Mouse (Mus musculus) heart, embryonic 11.5 days (tissue): ENCODE data around the gene Gm45623. TPM values are rescaled to one million over a fixed set of nuclear protein-coding genes. Genes with fewer than 3 reads are reported as not detected.

Source experiments
- ATAC-seq: fragments of 200-750 bp; cut with Nextera tagmentation; replicated peaks from 2 replicates; pipeline ENCODE4 v1.8.0; 2017; ENCODE audit warnings: moderate library complexity; ENCODE audit not compliant: insufficient number of reproducible peaks, low FRiP score, low TSS enrichment
- H3K27ac ChIP-seq: fragments of 300-500 bp; sonication (generic); 2 replicates; pipeline ENCODE4 v1.5.1; 2014; ENCODE audit warnings: mild to moderate bottlenecking, low read depth, low read length
- H3K27me3 ChIP-seq: fragments of 300-500 bp; sonication (generic); 2 replicates; pipeline ENCODE4 v1.6.1; 2014; ENCODE audit warnings: mild to moderate bottlenecking, low read length, mixed read lengths; ENCODE audit not compliant: control insufficient read depth, insufficient read depth
- H3K36me3 ChIP-seq: fragments of 300-500 bp; sonication (generic); 2 replicates; pipeline ENCODE4 v1.6.1; 2014; ENCODE audit warnings: mild to moderate bottlenecking, low read length, moderate library complexity, mixed read lengths; ENCODE audit not compliant: control insufficient read depth, insufficient read depth
- H3K4me1 ChIP-seq: fragments of 300-500 bp; sonication (generic); 2 replicates; pipeline ENCODE4 v1.6.1; 2014; ENCODE audit warnings: low read length; ENCODE audit not compliant: control insufficient read depth, insufficient read depth
- H3K4me2 ChIP-seq: fragments of 300-500 bp; sonication (generic); 2 replicates; pipeline ENCODE4 v1.6.1; 2014; ENCODE audit warnings: mild to moderate bottlenecking, moderate library complexity
- H3K4me3 ChIP-seq: fragments of 300-500 bp; sonication (generic); 2 replicates; pipeline ENCODE4 v1.5.1; 2014; ENCODE audit warnings: low read depth, low read length
- H3K9ac ChIP-seq: fragments of 300-500 bp; sonication (generic); 2 replicates; pipeline ENCODE4 v1.6.1; 2014; ENCODE audit warnings: mild to moderate bottlenecking, low read depth, low read length, moderate library complexity
- H3K9me3 ChIP-seq: fragments of 300-500 bp; sonication (generic); replicated peaks from 2 replicates; pipeline ENCODE4 v1.6.1; 2016; ENCODE audit warnings: low read length; ENCODE audit not compliant: control insufficient read depth
- WGBS: fragments of 180-500 bp; shearing (Covaris S2); extraction: QIAGEN DNeasy Blood & Tissue Kit; methylation state at CpG from one replicate; pipeline ENCODE4 v1.1.7; 2014; ENCODE audit not compliant: insufficient replicate concordance; 5-methylcytosine and 5-hydroxymethylcytosine counted together
- polyA plus RNA-seq: library from polyadenylated mRNA; unstranded; fragments of >200 nt; fragmentation: Nextera tagmentation; extraction: Ambion mirVana; gene quantifications from 2 replicates; pipeline ENCODE4 v1.2.1, GENCODE M21; 2014

Gm45623 gene
- polyA plus RNA-seq, 1 experiment from 2014 or later: 0.84 TPM

- no peak for ATAC-seq
- H3K9me3 ChIP-seq: no peaks in the 10 kb centered on the region
- peaks cover 11% of the 10 kb centered on the region for H3K27me3 ChIP-seq
- peak overlapping the region; percentile 3; the same call in 1 of the 2 replicates for H3K4me3 ChIP-seq
- peak overlapping the region; percentile 56; the same call in 1 of the 2 replicates for H3K9ac ChIP-seq
- peak overlapping the region; percentile 59 for H3K4me2 ChIP-seq
- H3K27ac ChIP-seq: peak overlapping the region; percentile 29; the same call in 1 of the 2 replicates
- H3K36me3 ChIP-seq: no peaks in the 10 kb centered on the region
- WGBS: 29% methylated on average over 25 of the region's 25 CpGs
- peaks cover 26% of the 10 kb centered on the region for H3K4me1 ChIP-seq
Observed at GRCm38 (mm10) chr13:56765284-56766032, 11.8 kb upstream of the Gm45623 start.

DNA sequence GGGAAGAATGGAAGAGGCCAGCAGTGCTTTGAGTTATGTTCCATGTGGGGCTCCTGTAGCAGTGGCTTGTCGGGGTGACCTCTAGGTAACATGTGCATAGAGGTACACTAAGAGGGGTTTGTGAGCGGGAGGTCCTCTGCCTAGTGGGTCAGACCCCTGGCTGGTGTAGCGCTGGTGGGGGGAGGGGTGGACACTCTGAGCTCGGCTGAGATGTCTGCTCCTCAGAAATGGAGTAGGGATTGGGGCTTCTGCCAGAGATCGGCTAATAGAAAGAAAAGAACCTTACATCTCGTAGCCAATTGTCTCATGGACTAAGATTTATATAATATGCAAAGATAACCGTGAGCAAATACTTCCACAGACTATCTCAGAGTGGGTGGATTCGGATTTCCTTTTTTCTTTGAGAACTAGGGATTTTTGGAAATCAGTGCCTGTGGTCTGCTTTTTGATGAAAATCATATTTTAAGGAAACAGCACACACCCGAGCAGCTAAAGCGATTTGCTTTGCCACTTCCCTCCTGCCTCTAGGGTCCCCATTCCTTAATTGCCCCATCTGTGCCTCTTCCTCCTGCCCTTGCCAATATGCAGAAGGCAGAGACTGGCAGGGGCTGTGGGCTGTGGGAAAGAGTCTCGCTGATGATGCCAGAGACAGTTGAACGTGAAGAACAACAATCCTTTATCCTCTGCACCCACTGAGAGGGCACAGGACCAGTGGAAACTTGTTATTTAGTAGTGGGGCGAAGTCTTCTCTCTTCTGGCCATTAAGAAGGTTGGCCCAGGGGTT, 9.0 kb upstream of the Gm45623 start:
- H3K36me3 ChIP-seq: no peaks in the 10 kb centered on the region

GRCm38 (mm10) chr13:56758492-56758891, 4.9 kb upstream of the Gm45623 start:
- Histone ChIP-seq H3K9me3 (no peaks in the 10 kb centered on the region), H3K9ac (no peak overlapping the region), H3K27ac (no peak overlapping the region), H3K4me2 (no peak overlapping the region), H3K27me3 (peaks cover 33% of the 10 kb centered on the region), H3K4me1 (no peaks in the 10 kb centered on the region; the same call in 1 of the 2 replicates), H3K36me3 (no peaks in the 10 kb centered on the region), H3K4me3 (no peak overlapping the region)
- WGBS: 29% methylated on average over 6 of the region's 6 CpGs
- ATAC-seq: no peak

More for the DNA sequence above, 9.0 kb upstream of the Gm45623 start:
- no peak overlapping the region for H3K27ac ChIP-seq
- H3K9ac ChIP-seq: no peak overlapping the region
- H3K27me3 ChIP-seq: peaks cover 11% of the 10 kb centered on the region
- H3K9me3 ChIP-seq: no peaks in the 10 kb centered on the region
- 31% methylated on average over 13 of the region's 13 CpGs for WGBS
- H3K4me1 ChIP-seq: peaks cover 18% of the 10 kb centered on the region
- no peak overlapping the region for H3K4me3 ChIP-seq
- 0 out of 2 replicates have a peak overlapping the region, but pooled peaks have one; percentile 6 for H3K4me2 ChIP-seq
- no peak for ATAC-seq

- Histone ChIP-seq H3K36me3 (no peaks in the 10 kb centered on the region), H3K9me3 (no peaks in the 10 kb centered on the region), H3K9ac (no peak overlapping the region), H3K4me2 (no peak overlapping the region), H3K27ac (no peak overlapping the region), H3K27me3 (peaks cover 42% of the 10 kb centered on the region), H3K4me3 (no peak overlapping the region), H3K4me1 (peaks cover 12% of the 10 kb centered on the region)
- ATAC-seq: no peak
- 51% methylated on average over 12 of the region's 12 CpGs for WGBS
Observed at GRCm38 (mm10) chr13:56757201-56757600, 3.6 kb upstream of the Gm45623 start.

DNA sequence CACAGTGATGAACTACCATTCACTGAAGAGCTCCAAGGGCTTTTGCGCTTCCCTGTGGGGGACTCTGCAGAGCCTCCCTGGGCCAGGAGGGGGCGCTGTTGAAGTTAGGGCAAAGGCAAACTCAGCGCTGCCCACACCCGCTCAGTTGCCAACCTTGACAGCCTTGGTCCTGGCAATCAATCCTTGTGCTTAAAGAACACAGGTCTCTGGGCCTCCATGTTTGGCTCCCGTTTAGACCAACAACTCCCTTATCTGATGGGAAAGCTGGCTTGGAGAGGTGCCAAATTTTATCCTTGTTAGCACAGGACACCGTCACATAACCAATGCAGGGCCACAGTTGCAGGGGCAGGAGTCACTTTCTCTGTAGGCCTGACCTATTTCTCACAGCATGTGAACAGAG, 2.2 kb upstream of the Gm45623 start:
- 53% methylated on average over 6 of the region's 6 CpGs for WGBS
- no peak overlapping the region for H3K4me2 ChIP-seq
- no peak overlapping the region for H3K4me3 ChIP-seq
- no peak overlapping the region for H3K9ac ChIP-seq
- peaks cover 50% of the 10 kb centered on the region for H3K27me3 ChIP-seq
- no peaks in the 10 kb centered on the region for H3K36me3 ChIP-seq
- no peak overlapping the region for H3K27ac ChIP-seq
- H3K9me3 ChIP-seq: no peaks in the 10 kb centered on the region
- peaks cover 12% of the 10 kb centered on the region for H3K4me1 ChIP-seq
- ATAC-seq: no peak

GRCm38 (mm10) chr13:56752474-56753191, 994 bp downstream of the Gm45623 start:
- peak overlapping the region; percentile 69 for H3K9ac ChIP-seq
- no peaks in the 10 kb centered on the region for H3K9me3 ChIP-seq
- peak overlapping the region; percentile 99 for H3K4me2 ChIP-seq
- H3K4me3 ChIP-seq: peak overlapping the region; percentile 56
- under 1% methylated on average over 41 of the region's 41 CpGs for WGBS
- no peak for ATAC-seq
- peaks cover 16% of the 10 kb centered on the region for H3K4me1 ChIP-seq
- H3K27me3 ChIP-seq: peaks cover 49% of the 10 kb centered on the region
- H3K36me3 ChIP-seq: no peaks in the 10 kb centered on the region
- no peak overlapping the region for H3K27ac ChIP-seq

GRCm38 (mm10) chr13:56751774-56752173, 1.9 kb downstream of the Gm45623 start:
- Histone ChIP-seq H3K36me3 (no peaks in the 10 kb centered on the region), H3K9me3 (no peaks in the 10 kb centered on the region), H3K4me1 (peaks cover 16% of the 10 kb centered on the region), H3K27ac (no peak overlapping the region), H3K9ac (no peak overlapping the region), H3K4me3 (no peak overlapping the region; the same call in 1 of the 2 replicates), H3K27me3 (peaks cover 49% of the 10 kb centered on the region), H3K4me2 (no peak overlapping the region)
- ATAC-seq: no peak
- WGBS: 39% methylated on average over 5 of the region's 5 CpGs

DNA sequence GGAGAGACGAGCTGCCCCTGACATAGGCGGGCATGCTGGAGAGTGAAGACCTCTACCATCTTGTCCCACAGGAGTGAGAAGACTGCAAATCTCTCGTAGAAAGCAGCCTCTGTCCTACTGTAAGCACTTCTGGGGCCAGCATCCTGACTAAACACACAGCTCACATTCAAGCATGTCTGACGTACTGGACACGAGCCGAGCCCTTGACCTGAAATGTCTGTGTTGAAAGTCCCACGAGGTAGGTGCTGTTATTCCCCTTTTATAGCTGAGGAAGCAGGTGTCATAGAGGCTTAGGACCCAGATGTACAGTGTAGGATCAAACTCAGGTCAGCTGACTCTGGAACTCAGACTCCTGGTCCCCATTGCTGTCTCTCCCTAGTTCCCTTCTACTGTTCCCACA, 4.2 kb downstream of the Gm45623 start:
- H3K4me2 ChIP-seq: no peak overlapping the region
- H3K4me3 ChIP-seq: no peak overlapping the region
- 78% methylated on average over 7 of the region's 7 CpGs for WGBS
- no peak overlapping the region for H3K27ac ChIP-seq
- no peaks in the 10 kb centered on the region for H3K36me3 ChIP-seq
- ATAC-seq: no peak
- no peaks in the 10 kb centered on the region for H3K9me3 ChIP-seq
- no peak overlapping the region for H3K9ac ChIP-seq
- H3K4me1 ChIP-seq: peaks cover 16% of the 10 kb centered on the region
- H3K27me3 ChIP-seq: peaks cover 36% of the 10 kb centered on the region
